Mouse (Mus musculus) liver, postnatal 0 days (tissue): ENCODE results near the gene Pcbp4.

Source experiments
- CTCF ChIP-seq: sonication (generic); IDR thresholded peaks from 2 replicates; pipeline ENCODE4 v1.5.1; 2016; ENCODE audit warnings: antibody characterized with exemption, low read depth
- EP300 ChIP-seq: IDR thresholded peaks from 2 replicates; pipeline ENCODE4 v1.6.1; 2016; ENCODE audit warnings: antibody characterized with exemption, low read depth, mild to moderate bottlenecking

DNA sequence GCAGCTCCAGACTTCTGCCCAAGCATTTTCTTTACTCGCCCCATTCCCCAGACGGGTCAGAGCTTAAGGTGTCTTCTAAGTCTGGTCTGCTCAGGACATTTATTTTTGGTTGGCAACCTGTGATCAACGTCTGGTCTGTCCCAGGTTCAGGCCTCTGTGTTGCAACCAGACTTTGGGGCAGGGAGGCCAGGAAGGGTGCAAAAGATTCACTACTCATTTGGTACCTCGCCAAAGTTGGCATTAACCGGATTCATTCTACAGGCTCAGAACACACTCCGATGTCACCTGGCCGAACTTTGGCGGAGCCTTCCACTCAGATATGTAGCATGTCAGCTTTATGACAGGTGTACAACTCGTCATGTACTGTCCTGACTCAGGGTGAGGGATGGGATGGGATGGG lies 5.1 kb upstream of the Pcbp4 start:
- TF ChIP-seq CTCF (no peak), EP300 (no peak)
